Mouse (Mus musculus): ENCODE measurements around the gene Brd4. TPM values are rescaled to one million over a fixed set of nuclear protein-coding genes. Genes with fewer than 3 reads are reported as not detected.

Gene Brd4
- polyA plus RNA-seq, 1 experiment from 2014 or later: 84.6 TPM

DNA sequence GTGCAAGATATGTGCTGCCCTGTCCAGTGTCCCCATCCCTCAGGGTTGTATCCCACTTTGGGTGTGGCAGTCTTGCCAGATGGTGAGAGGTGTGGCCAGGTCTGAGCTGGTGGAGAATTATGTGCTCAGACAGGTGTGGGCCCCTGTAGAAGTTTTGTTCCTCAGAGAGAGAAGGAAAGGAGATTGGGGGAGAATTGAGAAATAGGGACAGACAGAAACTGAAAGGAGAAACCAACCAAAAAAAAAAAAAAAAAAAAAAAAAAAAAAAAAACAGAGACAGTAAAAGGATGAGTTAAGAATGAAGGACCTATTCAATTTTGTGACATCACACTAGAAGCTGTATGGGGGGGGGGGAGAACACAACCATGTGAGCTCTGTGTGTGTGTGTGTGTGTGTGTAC lies 119.7 kb downstream of the Brd4 start:
- peak overlapping the region; percentile 78 for H3K27ac ChIP-seq (ENCODE audit: low read length)
- peaks cover 20% of the 10 kb centered on the region for H3K4me1 ChIP-seq (ENCODE audit: control insufficient read depth, insufficient read depth, low read length)
- H3K9me3 ChIP-seq (replicated peaks; ENCODE audit: control insufficient read depth, low read length, poor library complexity, severe bottlenecking): no peaks in the 10 kb centered on the region
- H3K4me2 ChIP-seq (ENCODE audit: low read length): peak overlapping the region; percentile 94; the same call in 1 of the 2 replicates
- no peaks in the 10 kb centered on the region for H3K36me3 ChIP-seq (ENCODE audit: control insufficient read depth, insufficient read depth, low read length)
- ATAC-seq: no peak
- H3K27me3 ChIP-seq (ENCODE audit: control insufficient read depth, insufficient read depth, low read depth, low read length): no peaks in the 10 kb centered on the region
- no peak overlapping the region for H3K4me3 ChIP-seq (ENCODE audit: low read depth, low read length)
- no peak overlapping the region for H3K9ac ChIP-seq (ENCODE audit: low read depth, low read length)

DNA sequence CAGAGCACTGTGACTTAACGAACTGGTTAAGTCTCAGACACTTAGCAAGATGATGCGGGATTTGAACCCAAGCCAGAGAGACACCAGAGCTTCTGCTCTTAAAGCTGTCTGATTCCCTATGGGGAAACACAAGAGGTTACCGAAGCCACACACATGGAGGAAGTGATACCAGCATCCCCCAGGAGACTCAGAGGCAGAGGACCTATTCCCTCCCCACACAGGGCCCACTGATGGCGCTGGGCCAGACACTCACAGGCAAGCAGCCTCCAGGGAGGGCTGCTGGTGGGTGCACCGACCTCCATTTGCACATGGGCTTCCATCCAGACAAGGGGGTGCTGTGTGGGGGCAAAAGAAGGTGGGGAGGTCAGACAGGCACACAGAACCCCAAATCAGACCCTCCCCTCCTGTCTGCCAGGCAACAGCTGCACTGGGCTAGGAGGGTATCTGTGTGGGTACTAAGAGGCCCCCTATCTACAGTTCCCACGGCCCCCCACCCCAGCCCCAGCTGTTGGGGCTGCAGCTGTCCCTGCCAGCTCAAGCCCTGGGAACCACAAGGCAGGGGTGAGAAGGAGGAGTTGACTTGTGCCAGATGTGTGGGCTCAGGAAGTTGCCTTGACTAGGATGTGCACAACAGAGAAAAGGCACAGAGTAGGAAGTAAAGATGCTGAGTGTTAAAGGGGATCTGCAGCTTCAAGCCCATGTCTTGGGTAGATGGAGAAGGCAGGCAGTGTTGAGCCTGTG lies 120.4 kb downstream of the Brd4 start:
- peak overlapping the region; percentile 59; the same call in 1 of the 2 replicates for H3K27ac ChIP-seq (ENCODE audit: low read length)

DNA sequence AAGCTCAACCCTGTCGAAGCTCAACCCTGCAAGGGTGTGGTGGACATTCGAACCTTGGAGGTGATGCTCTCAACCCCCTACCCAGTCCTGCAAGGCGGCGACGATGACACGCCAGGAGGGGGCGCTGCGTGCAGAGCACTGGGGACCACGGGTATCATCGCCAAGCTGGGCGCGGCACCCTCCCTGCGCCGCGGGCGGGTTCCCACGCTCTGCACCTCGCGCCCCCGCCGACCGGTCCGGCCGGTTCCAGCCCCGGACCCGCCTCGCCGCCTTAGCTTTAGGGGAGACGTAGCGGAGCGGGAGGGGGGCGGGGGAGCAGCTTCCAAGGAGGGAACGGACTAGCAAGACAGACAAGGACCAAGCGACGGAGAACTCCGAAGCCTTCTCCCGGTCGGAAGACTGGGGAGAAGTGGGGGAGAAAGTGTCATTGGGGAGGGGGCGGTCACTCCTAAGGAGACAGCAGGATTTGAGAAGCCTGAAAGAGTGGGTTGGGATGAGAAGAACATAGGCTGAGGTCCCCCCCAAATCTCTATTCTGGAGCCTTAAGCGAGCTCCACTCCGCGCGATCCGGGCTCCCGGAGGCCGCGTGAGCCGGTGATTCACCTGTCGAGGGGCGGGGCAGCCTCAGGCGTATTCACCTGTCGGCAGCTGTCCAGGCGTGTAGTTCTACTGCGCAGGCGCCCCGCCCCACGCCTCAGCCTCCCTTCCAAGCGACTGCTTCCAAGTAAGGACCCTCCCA lies 122.2 kb downstream of the Brd4 start:
- H3K4me1 ChIP-seq (ENCODE audit: control insufficient read depth, insufficient read depth, low read length): peaks cover 20% of the 10 kb centered on the region
- H3K9ac ChIP-seq (ENCODE audit: low read depth, low read length): peak overlapping the region; percentile 70
- H3K9me3 ChIP-seq (replicated peaks; ENCODE audit: control insufficient read depth, low read length, poor library complexity, severe bottlenecking): no peaks in the 10 kb centered on the region
- H3K4me3 ChIP-seq (ENCODE audit: low read depth, low read length): peak overlapping the region; percentile 58
- H3K36me3 ChIP-seq (ENCODE audit: control insufficient read depth, insufficient read depth, low read length): no peaks in the 10 kb centered on the region
- peak; percentile 66 for ATAC-seq
- no peaks in the 10 kb centered on the region for H3K27me3 ChIP-seq (ENCODE audit: control insufficient read depth, insufficient read depth, low read depth, low read length)
- peak overlapping the region; percentile 67 for H3K27ac ChIP-seq (ENCODE audit: low read length)
- H3K4me2 ChIP-seq (ENCODE audit: low read length): peak overlapping the region; percentile 72
- under 1% methylated on average over 54 of the region's 58 CpGs for WGBS

More for the DNA sequence above, 120.4 kb downstream of the Brd4 start:
- Histone ChIP-seq H3K27me3 (ENCODE audit: control insufficient read depth, insufficient read depth, low read depth, low read length) (no peaks in the 10 kb centered on the region), H3K4me2 (ENCODE audit: low read length) (0 out of 2 replicates have a peak overlapping the region, but pooled peaks have one; percentile 5), H3K9ac (ENCODE audit: low read depth, low read length) (no peak overlapping the region), H3K9me3 (replicated peaks; ENCODE audit: control insufficient read depth, low read length, poor library complexity, severe bottlenecking) (no peaks in the 10 kb centered on the region), H3K4me1 (ENCODE audit: control insufficient read depth, insufficient read depth, low read length) (peaks cover 20% of the 10 kb centered on the region), H3K4me3 (ENCODE audit: low read depth, low read length) (no peak overlapping the region), H3K36me3 (ENCODE audit: control insufficient read depth, insufficient read depth, low read length) (no peaks in the 10 kb centered on the region)
- 55% methylated on average over 6 of the region's 6 CpGs for WGBS
- ATAC-seq: no peak

DNA sequence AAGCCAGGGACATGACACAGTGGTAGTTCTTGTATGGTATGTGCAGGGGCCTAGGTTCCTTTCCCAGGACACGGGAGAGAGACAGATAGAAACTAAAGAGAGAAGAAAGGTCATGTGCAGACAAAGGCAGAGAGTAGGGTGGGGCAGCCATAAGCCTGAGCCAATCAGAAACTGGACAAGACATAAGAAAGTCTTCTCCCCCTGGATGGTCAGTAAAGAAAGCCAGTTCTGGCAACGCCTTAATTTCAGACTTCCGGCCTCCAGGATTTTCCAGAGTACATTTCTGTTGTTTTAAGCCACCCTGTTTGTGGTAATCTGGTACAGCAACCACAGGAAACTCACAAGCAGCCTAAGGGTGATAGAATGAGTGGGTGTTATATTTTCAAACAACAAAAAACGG lies 123.6 kb downstream of the Brd4 start:
- Histone ChIP-seq H3K27me3 (ENCODE audit: control insufficient read depth, insufficient read depth, low read depth, low read length) (no peaks in the 10 kb centered on the region), H3K9ac (ENCODE audit: low read depth, low read length) (no peak overlapping the region), H3K36me3 (ENCODE audit: control insufficient read depth, insufficient read depth, low read length) (no peaks in the 10 kb centered on the region), H3K9me3 (replicated peaks; ENCODE audit: control insufficient read depth, low read length, poor library complexity, severe bottlenecking) (no peaks in the 10 kb centered on the region), H3K27ac (ENCODE audit: low read length) (no peak overlapping the region), H3K4me1 (ENCODE audit: control insufficient read depth, insufficient read depth, low read length) (peaks cover 12% of the 10 kb centered on the region), H3K4me2 (ENCODE audit: low read length) (no peak overlapping the region), H3K4me3 (ENCODE audit: low read depth, low read length) (no peak overlapping the region)
- WGBS: 74% methylated on average over 4 of the region's 4 CpGs
- ATAC-seq: no peak

DNA sequence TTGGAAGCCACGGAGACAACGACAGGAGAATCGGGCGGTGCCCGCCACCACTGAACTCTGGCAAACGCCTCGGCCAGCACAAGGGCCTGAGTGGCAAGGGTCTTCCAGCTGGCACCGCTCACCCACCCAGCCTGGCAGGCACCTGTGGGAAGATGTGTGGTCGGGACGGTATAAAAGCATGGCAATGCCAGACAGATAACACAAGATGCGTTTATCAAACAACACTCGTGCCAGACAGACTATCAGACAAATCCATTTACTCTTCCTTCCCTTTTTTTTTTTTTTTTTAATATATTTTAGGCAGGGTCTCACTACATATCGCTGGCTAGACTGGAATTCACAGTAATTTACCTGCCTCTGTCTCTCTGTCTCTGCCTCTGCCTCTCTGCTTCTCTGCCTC lies 125.7 kb downstream of the Brd4 start:
- no peaks in the 10 kb centered on the region for H3K9me3 ChIP-seq (replicated peaks; ENCODE audit: control insufficient read depth, low read length, poor library complexity, severe bottlenecking)
- H3K4me3 ChIP-seq (ENCODE audit: low read depth, low read length): no peak overlapping the region
- H3K27ac ChIP-seq (ENCODE audit: low read length): no peak overlapping the region
- ATAC-seq: no peak
- H3K4me2 ChIP-seq (ENCODE audit: low read length): no peak overlapping the region
- H3K36me3 ChIP-seq (ENCODE audit: control insufficient read depth, insufficient read depth, low read length): no peaks in the 10 kb centered on the region
- 0 out of 2 replicates have a peak overlapping the region, but pooled peaks have one; percentile 0 for H3K9ac ChIP-seq (ENCODE audit: low read depth, low read length)
- H3K4me1 ChIP-seq (ENCODE audit: control insufficient read depth, insufficient read depth, low read length): peaks cover 5% of the 10 kb centered on the region; the same call in 1 of the 2 replicates
- WGBS: 90% methylated on average over 13 of the region's 13 CpGs
- no peaks in the 10 kb centered on the region for H3K27me3 ChIP-seq (ENCODE audit: control insufficient read depth, insufficient read depth, low read depth, low read length)

DNA sequence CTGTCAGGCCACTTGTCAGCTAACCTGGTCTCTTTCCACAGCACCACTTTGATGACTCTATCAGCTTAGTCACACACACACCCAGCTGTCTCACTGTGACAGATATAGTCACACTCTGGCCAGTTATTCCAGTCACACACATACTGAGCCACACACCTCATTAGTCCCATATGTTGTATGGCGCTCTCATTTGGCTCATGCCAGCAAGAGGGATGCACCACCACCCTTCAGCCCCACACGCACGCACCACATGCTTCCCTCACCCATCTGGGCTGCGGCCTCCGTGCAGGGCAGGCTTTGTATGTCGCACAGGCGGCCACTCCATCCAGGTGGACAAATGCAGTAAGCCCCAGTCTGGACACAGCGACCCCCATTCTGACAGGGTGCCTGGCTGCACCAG lies 137.8 kb downstream of the Brd4 start:
- no peak overlapping the region for H3K4me3 ChIP-seq (ENCODE audit: low read depth, low read length)
- no peaks in the 10 kb centered on the region for H3K9me3 ChIP-seq (replicated peaks; ENCODE audit: control insufficient read depth, low read length, poor library complexity, severe bottlenecking)
- no peak overlapping the region for H3K4me2 ChIP-seq (ENCODE audit: low read length)
- no peaks in the 10 kb centered on the region; the same call in 1 of the 2 replicates for H3K4me1 ChIP-seq (ENCODE audit: control insufficient read depth, insufficient read depth, low read length)
- 0 out of 2 replicates have a peak, but pooled peaks cover 2% of the 10 kb centered on the region for H3K36me3 ChIP-seq (ENCODE audit: control insufficient read depth, insufficient read depth, low read length)
- 89% methylated on average over 8 of the region's 8 CpGs for WGBS
- no peak for ATAC-seq
- no peaks in the 10 kb centered on the region for H3K27me3 ChIP-seq (ENCODE audit: control insufficient read depth, insufficient read depth, low read depth, low read length)
- H3K9ac ChIP-seq (ENCODE audit: low read depth, low read length): no peak overlapping the region
- no peak overlapping the region for H3K27ac ChIP-seq (ENCODE audit: low read length)

Other genes starting within 250 kb of the Brd4 start
- gene Rrp1b, start 248.6 kb downstream of the Brd4 start, polyA plus RNA-seq (2015; fragmentation: Nextera tagmentation; extraction: Ambion mirVana): 42.5 and 44.9 TPM in 2 replicates
- 0.65 and 0.76 TPM in 2 replicates for gene Hsf2bp, start 248.4 kb downstream of the Brd4 start, polyA plus RNA-seq (2015; fragmentation: Nextera tagmentation; extraction: Ambion mirVana)
- gene Notch3, start 117.9 kb downstream of the Brd4 start, polyA plus RNA-seq (2015; fragmentation: Nextera tagmentation; extraction: Ambion mirVana): 6.9 TPM in 2 replicates
- gene Ephx3, start 95.2 kb downstream of the Brd4 start, polyA plus RNA-seq (2015; fragmentation: Nextera tagmentation; extraction: Ambion mirVana): 0.09 and 0.24 TPM in 2 replicates
- 101 and 109 TPM in 2 replicates for gene Akap8, start 36.5 kb upstream of the Brd4 start, polyA plus RNA-seq (2015; fragmentation: Nextera tagmentation; extraction: Ambion mirVana)
- gene Akap8l, start 65.9 kb upstream of the Brd4 start, polyA plus RNA-seq (2015; fragmentation: Nextera tagmentation; extraction: Ambion mirVana): 160 and 166 TPM in 2 replicates
- gene Wiz, start 104.7 kb upstream of the Brd4 start, polyA plus RNA-seq (2015; fragmentation: Nextera tagmentation; extraction: Ambion mirVana): 41.3 and 41.4 TPM in 2 replicates
- gene Rasal3, start 118.9 kb upstream of the Brd4 start, polyA plus RNA-seq (2015; fragmentation: Nextera tagmentation; extraction: Ambion mirVana): 0.55 and 1.0 TPM in 2 replicates
- not detected in 2 replicates for gene Pglyrp2, start 139.4 kb upstream of the Brd4 start, polyA plus RNA-seq (2015; fragmentation: Nextera tagmentation; extraction: Ambion mirVana)
- gene Cyp4f39, start 168.0 kb upstream of the Brd4 start, polyA plus RNA-seq (2015; fragmentation: Nextera tagmentation; extraction: Ambion mirVana): 1.2 and 1.3 TPM in 2 replicates
- gene Cyp4f17, start 221.3 kb upstream of the Brd4 start, polyA plus RNA-seq (2015; fragmentation: Nextera tagmentation; extraction: Ambion mirVana): 12.4 and 15.7 TPM in 2 replicates